Mouse (Mus musculus) embryonic stem cell, embryonic (primary cell): ENCODE measurements around the gene Ubac2.

ENCODE experiments used
- CTCF ChIA-PET, 4 experiments: fragments of 300-600 bp in 2 of 4; fragments of 350-600 bp in 2 of 4; sonication (Branson Sonifier 250); formaldehyde crosslinking; loops; one replicate each; lab custom pipeline; 2022; ENCODE audit warnings: inconsistent platforms in 2 of 4; lab: Charles Lee
- POLR2A ChIA-PET, 4 experiments: fragments of 300-600 bp in 2 of 4; fragments of 350-600 bp in 2 of 4; sonication (Branson Sonifier 250); formaldehyde crosslinking; loops; one replicate each; lab custom pipeline; 2022; ENCODE audit warnings: antibody characterized with exemption in 4 of 4, inconsistent platforms in 1 of 4; lab: Charles Lee

Ubac2 gene

DNA sequence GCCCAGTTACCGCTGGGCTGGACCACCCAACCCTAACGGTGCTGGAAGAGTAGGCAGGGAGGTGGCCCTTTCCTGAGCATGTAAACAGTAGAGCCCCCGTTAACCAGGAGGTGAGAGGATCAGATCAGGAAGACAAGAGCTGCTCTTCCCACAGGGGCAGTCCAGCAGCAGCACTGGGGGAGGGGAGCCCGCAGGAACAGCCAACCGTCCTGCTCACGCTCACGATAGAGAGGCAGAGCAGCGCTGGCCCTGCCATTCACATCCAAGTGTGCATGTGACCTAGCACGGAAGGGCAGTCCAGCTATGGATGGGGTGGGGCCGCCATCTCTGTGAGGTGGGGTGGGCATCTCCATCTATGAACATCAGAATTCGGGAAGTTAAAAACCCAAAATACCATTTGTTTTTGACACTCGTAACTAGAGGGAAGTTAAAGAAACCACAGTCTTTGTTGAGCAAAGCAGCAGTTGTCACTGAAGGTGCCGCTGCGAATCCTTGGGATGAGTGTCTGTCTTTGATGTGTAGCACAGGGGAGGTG is 135.1 kb downstream of the Ubac2 start:
- POLR2A ChIA-PET, result interaction anchor here in 2 of 4 experiments (1.3 to 2.0 kb wide), 6 partner anchors 8 to 82 kb away, joined by 3 to 5 read pairs (median 4); partner anchors contain the start of gene Timm8a2 (in 1 of the 2)

DNA sequence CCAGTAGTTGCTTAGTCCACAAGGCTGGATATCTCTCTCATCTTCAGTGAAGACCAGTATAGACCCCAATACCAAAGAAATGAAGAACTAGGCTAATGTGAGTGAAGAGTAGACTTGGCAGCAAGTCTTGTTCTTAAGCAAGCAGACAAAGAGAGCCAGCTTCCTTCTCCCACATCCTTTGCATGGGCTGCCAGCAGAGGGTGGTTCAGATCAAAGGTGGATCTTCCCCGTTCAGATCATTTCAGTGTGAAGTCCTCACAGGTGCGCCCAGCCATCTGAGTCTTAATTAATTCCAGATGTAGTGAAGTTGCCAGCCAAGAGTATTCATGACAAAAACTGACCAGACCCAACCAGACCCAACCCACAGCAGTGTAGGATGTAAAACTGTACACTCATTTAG is 139.5 kb downstream of the Ubac2 start:
- ChIA-PET POLR2A (interaction anchor here in 1 of 4 experiments (1.1 to 1.9 kb wide), 6 partner anchors 9 to 91 kb away, joined by 3 to 5 read pairs (median 4); no protein-coding TSS in a partner anchor), CTCF (interaction anchor here in 1 of 4 experiments (0.8 kb wide), 1 partner anchor 35 kb away, joined by 3 read pairs; no protein-coding TSS in a partner anchor)

More for the DNA sequence above, 135.1 kb downstream of the Ubac2 start:
- CTCF ChIA-PET, result interaction anchor here in 1 of 4 experiments (0.6 kb wide), 1 partner anchor 121 kb away, joined by 3 read pairs; no protein-coding TSS in a partner anchor

DNA sequence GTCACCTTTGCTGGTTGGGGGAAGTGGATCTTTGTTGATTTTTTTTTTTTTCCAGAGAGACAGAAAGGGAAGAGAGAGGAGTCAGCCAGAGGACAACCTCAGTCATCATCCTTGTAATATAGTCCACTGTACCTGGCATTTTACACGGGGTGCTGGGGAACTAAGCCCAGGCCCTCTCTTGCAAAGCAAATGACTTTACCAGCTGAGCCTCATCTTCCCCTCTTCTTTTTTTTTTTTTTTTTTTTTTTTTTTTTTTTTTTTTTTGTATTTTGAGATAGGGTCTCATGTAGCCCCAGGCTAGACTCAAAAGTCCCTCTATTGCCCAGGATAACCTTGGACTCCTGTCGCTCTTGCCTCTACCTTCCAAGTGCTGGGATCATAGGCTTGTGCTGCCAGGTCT is 141.0 kb downstream of the Ubac2 start:
- POLR2A ChIA-PET, result interaction anchor here in 1 of 4 experiments (1.9 kb wide), 1 partner anchor 12 kb away, joined by 6 read pairs; no protein-coding TSS in a partner anchor
- CTCF ChIA-PET, result no interaction called here

DNA sequence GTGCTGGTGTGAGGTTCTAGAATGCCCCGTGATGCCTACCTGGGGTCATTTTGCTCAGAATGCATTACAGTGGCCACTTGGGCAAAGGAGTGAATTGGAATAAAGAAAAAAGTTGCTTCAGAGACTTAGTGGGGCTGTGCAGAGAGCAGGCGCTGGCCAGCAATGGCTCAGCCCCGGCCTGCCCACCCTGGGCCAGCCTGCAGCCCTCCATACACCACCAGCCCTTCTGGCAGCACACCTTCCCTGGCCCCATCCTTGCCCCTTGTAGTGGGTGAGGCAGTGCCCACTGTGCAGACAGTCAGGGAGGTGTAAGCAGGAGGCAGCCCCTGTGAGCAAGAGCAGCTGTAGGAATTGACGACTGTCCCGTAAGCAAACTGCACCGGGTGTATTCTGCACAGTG is 142.1 kb downstream of the Ubac2 start:
- ChIA-PET CTCF (interaction anchor here in 1 of 4 experiments (0.6 kb wide), 1 partner anchor 318 kb away, joined by 4 read pairs; no protein-coding TSS in a partner anchor), POLR2A (interaction anchor here in 2 of 4 experiments (0.7 to 1.9 kb wide), 4 partner anchors 8 to 15 kb away, joined by 3 to 6 read pairs (median 3); no protein-coding TSS in a partner anchor)

DNA sequence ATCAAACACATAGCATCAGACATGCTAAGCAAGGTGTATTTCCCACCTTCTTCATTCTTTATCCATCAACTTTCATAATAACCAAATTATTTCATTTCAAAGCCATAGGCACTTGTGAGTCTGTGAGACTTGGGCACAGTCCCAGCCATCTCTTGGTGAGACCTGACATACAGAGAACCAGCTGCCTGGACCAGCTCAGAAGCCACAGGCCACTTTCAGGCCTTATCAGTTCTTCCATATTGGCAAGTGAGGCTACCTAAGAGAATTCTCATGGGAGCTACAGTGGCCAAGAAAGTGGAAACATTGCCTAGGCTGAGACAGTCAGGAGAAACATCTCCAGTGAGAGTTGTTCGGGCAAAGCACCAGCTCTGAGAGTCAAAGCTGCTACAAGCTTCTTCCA is 144.6 kb downstream of the Ubac2 start:
- ChIA-PET POLR2A (interaction anchor here in 2 of 4 experiments (0.9 to 1.3 kb wide), 4 partner anchors 9 to 14 kb away, joined by 3 to 4 read pairs (median 4); no protein-coding TSS in a partner anchor), CTCF (interaction anchor here in 2 of 4 experiments (1.1 kb wide), 2 partner anchors 16 to 31 kb away, joined by 4 to 5 read pairs; no protein-coding TSS in a partner anchor)

DNA sequence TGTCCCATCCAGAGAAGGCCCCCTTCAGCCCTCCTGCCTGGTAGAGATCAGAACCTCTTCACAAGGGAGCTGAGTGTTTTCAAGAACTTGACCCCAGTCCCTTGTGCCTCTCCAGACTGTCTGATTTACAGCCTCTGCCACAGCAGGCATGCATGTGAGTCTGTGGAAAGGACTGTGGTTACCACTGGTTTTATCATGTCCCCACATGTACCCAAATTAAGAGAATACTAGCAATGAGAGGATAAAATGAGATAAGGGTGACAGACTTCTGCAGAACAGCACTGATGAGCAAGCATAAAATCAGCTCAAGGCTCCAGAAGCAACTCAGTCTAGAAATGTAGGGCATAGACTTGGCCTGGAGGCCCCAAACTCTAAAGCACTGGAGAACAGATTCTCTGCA is 145.5 kb downstream of the Ubac2 start:
- ChIA-PET CTCF (interaction anchor here in 1 of 4 experiments (1.1 kb wide), 1 partner anchor 15 kb away, joined by 5 read pairs; no protein-coding TSS in a partner anchor), POLR2A (interaction anchor here in 1 of 4 experiments (1.0 to 2.2 kb wide), 6 partner anchors 9 to 95 kb away, joined by 3 to 8 read pairs (median 3); no protein-coding TSS in a partner anchor)

DNA sequence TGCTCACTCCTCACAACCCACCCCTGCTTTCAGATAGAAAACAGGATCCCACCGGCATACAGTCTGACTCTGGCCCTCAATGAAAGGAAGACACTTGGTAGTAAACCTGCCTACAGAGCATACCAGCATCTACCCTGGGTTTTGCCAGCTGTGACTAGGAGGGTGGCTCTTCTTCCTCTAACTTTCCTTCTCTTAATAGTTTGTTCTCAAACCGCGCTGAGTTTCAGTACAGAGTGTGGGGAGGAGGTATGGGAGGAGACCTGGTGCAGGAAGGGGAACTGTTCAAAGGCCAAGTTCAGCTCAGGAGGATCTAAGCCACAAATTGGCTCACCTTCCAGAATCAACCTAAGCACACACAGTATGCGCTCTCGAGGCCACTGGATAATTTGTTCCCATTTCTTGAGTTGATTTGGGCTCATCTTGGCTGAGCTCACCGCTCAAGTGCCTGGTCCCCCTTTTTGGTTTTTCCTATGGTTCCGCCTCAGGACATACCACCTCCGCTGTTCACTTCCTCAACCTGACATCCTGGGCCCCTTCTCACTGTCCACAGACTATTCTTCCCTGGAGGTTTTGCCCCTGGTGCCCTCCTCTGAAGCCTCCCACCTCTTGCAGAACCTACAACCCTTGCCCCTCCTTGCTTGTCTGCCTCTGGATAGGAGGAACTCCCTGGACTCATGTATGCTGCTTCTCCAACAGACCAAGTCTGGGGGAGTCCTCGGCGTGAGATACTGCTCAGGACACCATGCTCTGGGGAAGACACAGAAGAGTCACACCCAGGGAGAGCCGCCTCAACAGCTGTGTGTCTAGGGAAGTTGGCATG is 150.7 kb downstream of the Ubac2 start:
- ChIA-PET POLR2A (interaction anchor here in 1 of 4 experiments (1.0 to 1.5 kb wide), 4 partner anchors 11 to 53 kb away, joined by 3 to 5 read pairs (median 4); no protein-coding TSS in a partner anchor), CTCF (no interaction called here)

DNA sequence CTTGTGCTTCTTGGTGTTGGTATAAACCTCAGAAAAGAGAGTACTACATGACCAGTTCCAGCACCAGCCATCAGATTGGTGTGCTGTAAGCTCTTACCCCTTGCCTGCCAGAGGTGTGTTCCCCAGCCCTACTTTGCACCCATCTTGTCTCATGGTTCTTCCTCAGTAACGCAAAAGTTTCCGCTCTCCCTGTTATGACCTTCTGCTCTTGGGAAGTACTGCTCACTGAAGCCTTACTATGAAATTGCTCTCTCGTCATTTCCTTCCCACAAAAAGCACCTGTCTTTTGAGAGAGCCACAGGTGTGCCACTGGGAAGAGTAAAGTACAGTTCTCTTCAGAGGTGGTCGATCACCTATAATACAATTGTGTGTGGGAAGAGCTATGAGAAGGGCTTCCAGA is 151.4 kb downstream of the Ubac2 start:
- POLR2A ChIA-PET, result interaction anchor here in 1 of 4 experiments (1.5 kb wide), 1 partner anchor 11 kb away, joined by 4 read pairs; no protein-coding TSS in a partner anchor
- CTCF ChIA-PET, result interaction anchor here in 2 of 4 experiments (0.7 to 0.9 kb wide), 2 partner anchors 9 to 165 kb away, joined by 3 read pairs; no protein-coding TSS in a partner anchor

DNA sequence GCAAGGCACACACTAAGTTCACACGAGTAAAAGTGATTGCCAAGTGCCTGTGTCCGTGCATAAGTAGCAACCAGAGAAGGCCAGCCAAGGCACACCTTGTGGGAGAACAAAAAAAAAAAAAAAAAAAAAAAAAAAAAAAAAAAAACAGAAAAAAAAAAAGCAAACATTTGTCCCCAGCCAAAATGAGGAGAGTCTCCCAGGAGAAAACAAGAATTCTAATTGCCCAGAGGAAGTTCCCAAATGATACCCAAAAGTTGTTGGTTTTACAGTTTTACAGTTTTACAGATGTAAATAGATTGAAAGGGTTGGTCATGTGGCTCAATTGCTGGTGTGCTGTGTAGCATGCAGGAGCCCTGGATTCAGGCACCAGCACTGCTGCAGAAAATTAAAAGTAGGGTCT is 153.6 kb downstream of the Ubac2 start:
- CTCF ChIA-PET, result no interaction called here
- POLR2A ChIA-PET, result no interaction called here

DNA sequence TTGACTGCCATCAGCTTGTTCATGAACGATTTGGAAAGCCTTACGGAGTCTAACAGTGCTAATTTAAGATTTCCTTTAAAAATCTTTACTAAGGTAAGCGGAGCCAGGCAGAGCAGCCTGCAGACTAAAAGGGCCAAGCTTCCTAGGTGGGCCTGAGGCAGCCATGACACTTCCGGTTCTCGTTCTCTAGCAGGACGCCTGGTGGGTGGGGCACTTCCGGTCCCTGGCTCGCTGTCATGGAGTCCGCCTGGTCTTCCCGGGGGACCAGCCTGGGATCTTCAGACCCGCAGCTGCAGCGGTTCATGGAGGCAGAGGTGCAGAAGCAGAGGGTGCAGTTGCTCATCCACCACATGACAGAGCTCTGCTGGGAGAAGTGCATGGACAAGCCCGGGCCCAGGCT is 156.0 kb downstream of the Ubac2 start, which contains the start of gene Timm8a2:
TSS of gene Timm8a2 (plus strand) at position 224 of the 400 bp plus-strand sequence.
- CTCF ChIA-PET, result no interaction called here
- POLR2A ChIA-PET, result interaction anchor here in 2 of 4 experiments (0.9 to 1.7 kb wide), 9 partner anchors 10 to 149 kb away, joined by 3 to 9 read pairs (median 3); no protein-coding TSS in a partner anchor

DNA sequence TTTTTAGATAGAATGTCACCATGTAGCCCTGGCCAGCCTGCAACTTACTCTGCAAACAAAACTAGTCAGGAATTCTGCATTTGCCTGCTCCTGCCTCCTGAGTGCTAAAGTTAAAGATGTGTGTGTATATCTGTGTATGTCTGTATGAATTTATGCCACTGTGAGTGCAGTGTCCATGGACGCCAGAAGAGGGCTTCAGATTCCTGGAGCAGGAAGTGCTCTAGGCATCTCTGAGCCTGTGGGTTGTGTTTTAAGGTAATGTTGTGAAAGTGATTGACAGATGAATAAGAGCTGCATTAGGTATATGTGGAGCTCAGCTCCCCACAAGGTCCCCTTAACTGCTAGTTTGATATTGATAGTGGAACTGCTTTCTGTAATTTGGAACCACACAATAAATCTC is 156.8 kb downstream of the Ubac2 start:
- ChIA-PET POLR2A (interaction anchor here in 2 of 4 experiments (0.6 to 1.7 kb wide), 10 partner anchors 9 to 228 kb away, joined by 3 to 9 read pairs (median 3); no protein-coding TSS in a partner anchor), CTCF (no interaction called here)

DNA sequence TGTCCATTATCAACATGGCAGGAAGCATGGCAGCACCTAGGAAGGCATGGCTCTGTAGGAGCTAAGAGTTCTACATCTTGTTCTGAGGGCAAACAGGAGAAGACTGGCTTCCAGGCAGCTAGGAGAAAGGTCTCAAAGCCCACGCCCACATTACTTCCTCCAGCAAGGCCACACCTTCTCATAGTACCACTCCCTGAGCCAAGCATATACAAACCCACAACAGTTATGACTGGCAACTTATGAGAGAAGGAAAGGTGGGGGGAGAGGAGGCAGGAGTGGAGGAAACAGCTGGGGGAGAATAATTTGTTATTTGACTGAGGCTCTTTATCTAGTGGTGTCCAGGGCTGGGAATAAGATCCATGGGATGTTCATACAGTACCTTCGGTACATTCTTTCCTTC is 157.4 kb downstream of the Ubac2 start:
- ChIA-PET CTCF (interaction anchor here in 1 of 4 experiments (0.8 kb wide), 1 partner anchor 25 kb away, joined by 4 read pairs; no protein-coding TSS in a partner anchor), POLR2A (interaction anchor here in 2 of 4 experiments (0.6 to 1.7 kb wide), 4 partner anchors 8 to 444 kb away, joined by 3 to 9 read pairs (median 4); no protein-coding TSS in a partner anchor)

DNA sequence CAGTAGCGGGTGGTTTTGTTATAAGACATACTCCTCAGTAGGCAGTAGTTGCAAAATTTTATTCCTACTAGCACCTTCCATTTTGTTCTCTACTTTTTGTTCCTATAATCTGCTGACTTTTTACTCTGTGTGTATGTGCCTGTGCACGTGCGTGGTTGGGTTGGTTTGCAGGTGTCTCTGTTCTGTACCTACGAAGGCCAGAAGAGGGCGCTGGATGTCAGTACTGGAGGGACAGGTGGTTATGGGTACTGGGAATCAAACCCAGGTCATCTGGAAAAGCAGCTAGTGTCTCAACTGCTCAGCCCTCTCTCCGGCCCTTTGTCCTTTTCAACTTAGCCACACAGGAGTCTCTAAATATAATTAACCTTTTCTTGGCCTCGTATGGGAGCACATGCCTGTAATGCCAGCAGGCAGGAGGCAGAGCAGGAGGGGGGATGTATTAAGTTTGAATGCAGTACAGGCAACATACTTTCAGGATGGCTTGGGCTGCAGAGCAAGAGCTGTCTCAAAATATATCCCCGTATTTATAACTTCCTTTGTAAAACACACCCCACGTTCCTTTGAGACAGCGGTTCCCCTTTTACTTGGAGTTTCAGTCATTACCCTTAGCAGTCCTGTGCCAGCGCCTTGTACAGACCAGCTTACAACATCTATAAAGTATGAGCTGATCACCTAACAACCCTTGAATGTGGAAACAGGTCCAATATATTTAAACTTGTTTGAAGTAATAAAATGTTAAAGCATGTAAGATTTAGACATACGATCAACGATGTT is 160.6 kb downstream of the Ubac2 start:
- POLR2A ChIA-PET, result interaction anchor here in 3 of 4 experiments (0.6 to 0.8 kb wide), 5 partner anchors 11 to 112 kb away, joined by 3 to 6 read pairs (median 3); no protein-coding TSS in a partner anchor

DNA sequence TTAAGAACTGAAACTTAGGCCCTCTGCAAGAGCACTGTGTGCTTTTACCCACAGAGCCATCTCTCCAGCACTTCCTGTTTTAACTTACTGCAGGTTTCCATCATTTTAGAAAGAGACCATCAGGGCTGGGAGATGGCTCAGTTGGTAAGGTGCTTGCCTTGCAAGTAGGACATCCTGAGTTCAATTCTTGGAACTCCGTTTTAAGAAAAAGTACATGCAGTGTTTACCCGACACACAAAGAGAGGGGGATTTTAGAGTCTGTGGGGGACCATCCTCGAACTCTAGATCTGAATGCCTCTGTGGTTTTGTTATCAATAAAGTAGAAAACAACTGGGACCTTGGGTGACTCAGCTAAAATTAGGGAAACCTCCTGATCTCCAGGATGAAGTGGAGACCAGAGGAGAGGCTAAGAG is 163.0 kb downstream of the Ubac2 start:
- POLR2A ChIA-PET, result interaction anchor here in 1 of 4 experiments (0.6 to 1.9 kb wide), 3 partner anchors 12 to 548 kb away, joined by 3 to 5 read pairs (median 4); partner anchors contain the start of gene Ubac2
- CTCF ChIA-PET, result no interaction called here

More for the DNA sequence above, 160.6 kb downstream of the Ubac2 start:
- CTCF ChIA-PET, result interaction anchor here in 3 of 4 experiments (0.6 to 1.0 kb wide), 8 partner anchors 9 to 573 kb away, joined by 3 to 5 read pairs (median 3); no protein-coding TSS in a partner anchor

DNA sequence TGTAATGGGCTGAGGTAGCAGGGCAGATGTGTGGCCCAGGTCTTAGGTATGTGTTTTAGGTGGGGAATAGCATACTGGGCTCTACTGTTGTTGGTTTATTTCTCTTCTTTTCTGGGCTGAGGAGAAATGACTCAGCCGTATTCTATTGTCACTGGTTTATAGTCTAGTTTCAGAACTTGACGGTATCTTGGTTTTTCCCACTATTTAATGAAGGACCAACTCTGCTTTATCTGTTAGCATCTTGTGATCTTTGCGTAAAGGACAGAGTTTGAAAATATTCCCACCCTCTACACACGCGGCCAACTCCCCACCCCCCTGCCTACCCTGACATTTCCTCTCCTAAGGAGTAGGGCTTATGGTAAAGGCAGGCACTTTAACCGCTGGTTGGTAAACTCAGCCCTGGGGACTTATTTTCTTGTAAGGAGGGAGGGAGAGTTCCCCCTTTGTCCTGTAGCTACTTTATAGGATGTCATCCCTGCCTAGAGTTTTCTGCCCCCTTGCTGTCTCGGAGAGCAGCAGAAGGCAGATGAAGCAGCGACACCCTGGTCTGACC is 163.8 kb downstream of the Ubac2 start:
- POLR2A ChIA-PET, result no interaction called here
- CTCF ChIA-PET, result no interaction called here

DNA sequence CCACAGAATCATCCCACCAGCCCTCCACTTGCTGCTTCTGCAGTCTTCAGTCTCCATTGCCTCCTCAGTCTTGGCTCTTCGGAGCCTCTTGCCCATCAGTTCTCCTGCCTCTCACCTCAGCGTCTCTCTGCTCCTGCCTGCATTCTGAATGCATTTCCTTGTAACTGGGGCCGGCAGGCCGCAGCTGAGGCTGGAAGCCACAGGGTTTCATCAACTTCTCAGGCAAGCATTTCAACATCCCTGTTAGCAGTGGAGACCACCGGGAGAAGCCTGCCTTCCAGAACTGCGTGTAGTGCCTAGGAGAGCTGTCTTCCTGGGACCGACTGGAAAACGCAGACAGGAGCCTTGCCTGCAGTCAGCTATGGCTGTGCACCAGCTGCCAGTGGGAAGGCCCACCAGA is 169.4 kb downstream of the Ubac2 start:
- ChIA-PET CTCF (no interaction called here), POLR2A (interaction anchor here in 3 of 4 experiments (0.5 to 1.3 kb wide), 4 partner anchors 22 to 296 kb away, joined by 3 to 6 read pairs (median 4); partner anchors contain the start of gene Ubac2 (in 1 of the 3))

DNA sequence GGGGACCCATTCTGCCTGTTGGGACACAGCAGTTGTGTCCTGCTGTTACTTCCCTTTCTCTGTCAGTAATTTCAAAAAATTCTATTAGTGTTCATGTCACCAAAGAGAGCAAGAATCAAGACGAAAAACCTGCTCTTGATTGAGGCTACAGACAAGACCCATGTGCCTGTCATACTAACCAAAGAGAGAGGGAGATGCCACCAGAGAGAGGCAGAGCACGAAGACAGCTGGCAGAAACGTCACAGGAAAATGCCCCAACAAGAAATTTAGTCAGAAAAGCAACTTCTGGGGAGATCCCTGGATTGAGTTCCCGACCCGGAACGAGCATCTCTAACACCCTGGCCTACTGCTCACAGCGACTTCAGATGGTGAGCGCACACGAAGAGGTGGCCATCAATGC is 170.4 kb downstream of the Ubac2 start:
- ChIA-PET POLR2A (interaction anchor here in 1 of 4 experiments (1.3 kb wide), 1 partner anchor 122 kb away, joined by 4 read pairs; no protein-coding TSS in a partner anchor), CTCF (interaction anchor here in 1 of 4 experiments (0.7 kb wide), 1 partner anchor 115 kb away, joined by 3 read pairs; no protein-coding TSS in a partner anchor)
